Mouse (Mus musculus) testis, postnatal 14 days (tissue): ENCODE data around the gene Dpyd.

ENCODE experiments used
- DNase-seq: peaks from one replicate; pipeline ENCODE4 v3.0.0; 2021; ENCODE audit warnings: low spot score

The Dpyd gene

DNA sequence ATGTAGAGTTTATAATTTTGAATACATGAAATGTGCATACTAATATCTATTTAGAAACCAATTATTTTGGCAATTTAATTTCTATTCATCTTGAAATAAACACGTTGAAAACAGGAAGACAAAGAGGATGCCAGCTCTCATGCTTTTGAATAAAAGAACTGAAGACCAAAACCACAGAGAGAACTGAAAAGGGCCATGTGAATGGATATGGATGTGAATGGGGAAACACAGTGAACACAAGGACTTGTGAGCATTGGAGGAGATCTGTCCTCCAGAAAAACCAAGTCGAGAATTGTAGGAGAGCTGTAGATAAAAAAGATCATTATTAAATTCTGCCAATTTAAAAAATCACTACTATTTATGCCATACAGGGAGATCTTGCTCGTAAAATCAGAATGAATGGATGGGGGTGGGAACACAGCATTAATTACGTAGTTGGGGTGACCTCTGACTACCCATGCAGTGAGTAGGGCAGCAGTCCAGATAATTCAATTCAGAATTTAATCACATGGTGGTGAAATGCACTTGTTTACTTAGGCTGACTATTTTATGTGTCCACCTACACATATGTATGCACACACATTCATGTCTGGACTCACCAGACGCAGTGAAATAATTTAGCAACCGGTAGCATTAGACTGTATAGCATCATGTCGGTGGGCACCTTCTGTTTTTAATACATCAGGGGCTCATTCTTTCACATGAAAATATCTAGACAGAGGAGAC lies 114.3 kb downstream of the Dpyd start:
- DNase-seq, result no peak

DNA sequence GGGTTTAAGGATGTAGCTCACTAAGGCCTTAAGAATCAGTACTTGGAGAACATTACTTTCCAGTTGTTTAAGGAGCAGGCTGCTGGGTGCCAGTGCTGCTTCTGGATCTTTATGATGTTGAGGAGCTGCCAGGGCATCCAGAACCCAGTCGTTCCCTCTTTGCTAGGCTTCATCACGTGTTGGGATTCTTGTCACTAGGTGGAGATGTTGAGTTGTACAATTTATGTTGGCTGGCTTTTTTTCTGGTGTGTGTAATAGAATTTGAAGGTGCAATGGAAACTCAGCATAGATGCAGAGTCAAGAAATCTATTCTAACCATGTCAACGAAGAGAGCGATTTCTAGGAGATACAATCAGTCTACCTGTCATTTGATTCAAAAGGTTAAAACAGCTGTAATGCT lies 118.9 kb downstream of the Dpyd start:
- no peak for DNase-seq

- DNase-seq, result no peak
These were observed 188.3 kb downstream of the Dpyd start for GRCm38 (mm10) chr3:118750269-118750668.

DNA sequence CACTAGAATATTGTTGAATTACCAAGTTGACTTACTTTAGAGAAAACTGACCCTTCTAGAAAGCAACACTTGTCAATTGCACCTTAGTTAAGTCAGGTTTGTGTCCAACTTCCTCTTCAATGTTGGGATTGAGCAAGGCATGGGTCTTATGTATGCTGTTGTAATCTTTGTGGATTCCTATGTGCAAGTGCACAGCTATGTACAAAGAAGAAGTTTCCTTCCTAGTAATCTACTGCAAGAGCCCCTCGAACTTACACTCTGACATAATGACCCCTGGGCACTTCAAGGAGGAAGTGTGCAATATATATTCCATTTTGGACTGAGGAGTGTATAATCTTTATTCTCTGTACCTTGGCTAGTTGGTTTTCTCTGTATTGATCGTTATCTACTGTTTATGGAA lies 191.7 kb downstream of the Dpyd start:
- no peak for DNase-seq

- no peak for DNase-seq
These were observed 194.2 kb downstream of the Dpyd start for GRCm38 (mm10) chr3:118756099-118756498.

GRCm38 (mm10) chr3:118812885-118813284 lies 251.0 kb downstream of the Dpyd start:
- no peak for DNase-seq

GRCm38 (mm10) chr3:118850613-118851527 lies 288.9 kb downstream of the Dpyd start:
- DNase-seq, result no peak

DNA sequence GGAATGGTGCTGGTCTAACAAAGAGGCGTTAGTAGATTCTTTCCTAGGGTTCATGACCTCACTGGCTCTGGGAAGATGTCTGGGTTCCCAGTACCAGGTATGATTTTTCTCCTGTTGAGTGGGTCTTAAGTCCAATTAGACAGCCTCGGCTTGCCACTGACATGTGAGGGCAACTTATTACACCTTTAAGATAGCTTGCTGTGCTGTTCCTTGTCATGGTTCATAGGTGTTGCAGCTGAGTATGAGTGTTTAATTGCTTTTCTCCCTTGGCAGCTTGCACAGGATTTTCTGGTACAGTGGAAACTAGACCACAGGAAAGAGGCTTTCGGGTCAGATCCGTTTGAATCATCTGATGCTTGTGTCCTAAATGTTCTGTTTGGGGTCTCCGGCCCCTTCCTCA lies 290.8 kb downstream of the Dpyd start:
- no peak for DNase-seq

DNA sequence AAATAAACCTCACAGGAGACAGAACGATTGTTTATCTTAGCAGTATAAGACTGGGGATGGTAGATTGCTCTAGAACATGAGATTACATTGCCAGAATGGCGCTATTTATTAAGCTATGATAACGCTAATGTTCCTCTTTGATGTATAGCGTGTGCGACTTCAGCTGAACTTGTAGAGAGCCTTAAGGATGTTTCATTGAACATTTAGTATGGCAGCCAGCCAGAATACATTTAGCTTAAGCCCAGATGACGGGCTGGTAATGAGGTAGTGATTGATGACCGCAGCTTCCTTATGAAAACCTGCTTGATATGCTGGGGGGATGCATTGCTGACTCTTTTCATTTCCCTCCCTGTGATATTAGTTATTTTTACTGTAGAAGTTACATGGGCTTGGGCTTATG lies 293.5 kb downstream of the Dpyd start:
- DNase-seq, result no peak

GRCm38 (mm10) chr3:118869113-118870107 lies 307.5 kb downstream of the Dpyd start:
- no peak for DNase-seq

- DNase-seq, result no peak
These were observed 313.9 kb downstream of the Dpyd start for GRCm38 (mm10) chr3:118875871-118876270.

DNA sequence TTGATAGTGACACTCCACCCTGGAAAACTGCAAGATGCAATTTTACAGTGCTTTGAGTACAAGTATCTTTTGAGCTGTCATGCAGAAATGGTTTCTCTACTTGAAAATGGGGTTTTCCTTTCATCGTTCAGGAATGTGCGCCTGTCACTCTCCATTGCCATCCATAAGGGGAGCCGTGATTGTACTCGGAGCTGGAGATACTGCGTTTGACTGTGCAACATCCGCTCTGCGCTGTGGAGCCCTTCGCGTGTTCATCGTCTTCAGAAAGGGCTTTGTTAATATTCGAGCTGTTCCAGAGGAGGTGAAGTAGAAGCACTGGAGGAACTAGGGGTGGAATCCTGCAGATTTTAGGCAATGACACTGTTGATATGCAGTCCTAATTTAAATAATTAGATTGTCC lies 337.1 kb downstream of the Dpyd start:
- no peak for DNase-seq

DNA sequence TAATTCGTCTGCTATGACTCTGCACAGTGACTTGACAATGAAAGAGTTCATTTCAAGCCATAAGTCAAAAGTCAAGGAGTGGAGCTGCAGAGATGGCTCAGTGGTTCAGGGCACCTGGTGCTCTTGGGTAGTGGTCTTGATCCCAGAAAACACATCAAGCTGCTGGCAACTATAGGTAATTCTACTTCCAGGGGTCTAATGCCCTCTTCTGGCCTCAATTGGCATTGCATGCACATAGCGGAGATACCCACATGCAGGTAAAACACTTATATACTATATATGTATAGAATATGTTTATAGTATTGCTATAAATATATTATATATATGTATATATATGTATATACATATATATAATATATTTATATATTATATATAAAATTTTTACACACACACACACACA lies 429.4 kb downstream of the Dpyd start:
- no peak for DNase-seq

DNA sequence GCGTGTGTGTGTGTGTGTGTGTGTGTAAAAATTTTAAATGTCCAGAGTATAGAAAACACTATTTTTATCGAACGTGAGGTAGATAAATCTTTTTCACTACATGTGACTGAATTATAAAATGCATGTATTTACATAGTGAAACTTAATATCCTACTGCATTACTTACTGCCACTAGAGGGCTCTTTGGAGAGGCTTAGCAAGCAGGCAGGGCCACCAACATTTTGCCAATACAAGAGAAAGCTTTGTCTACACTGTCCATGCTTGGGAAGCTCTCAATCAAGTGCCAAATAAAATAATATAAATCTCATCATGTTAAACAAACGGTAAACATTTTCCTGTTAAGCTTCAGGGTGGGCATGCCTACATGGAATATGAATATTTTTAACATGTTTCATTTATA lies 429.9 kb downstream of the Dpyd start:
- no peak for DNase-seq

GRCm38 (mm10) chr3:119021255-119021654 lies 459.3 kb downstream of the Dpyd start:
- DNase-seq, result no peak

DNA sequence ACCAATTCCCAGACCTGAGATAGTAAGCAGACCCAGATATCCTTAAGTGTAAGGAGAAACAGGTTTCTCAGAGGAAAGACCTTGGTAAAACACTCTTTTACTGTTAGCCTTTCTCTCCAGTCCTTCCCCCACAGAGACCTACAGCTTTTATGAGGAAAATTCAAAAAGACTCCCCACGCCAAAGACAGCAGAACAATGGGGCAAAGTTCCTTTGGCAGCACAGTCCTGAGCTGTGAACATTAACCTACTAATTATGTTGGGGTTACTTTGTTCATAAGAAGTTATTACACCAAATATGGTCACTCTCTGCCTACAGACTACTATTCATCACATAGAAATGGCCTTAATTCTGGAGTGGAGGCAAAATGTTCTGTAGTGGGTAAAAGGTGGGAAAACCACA lies 480.7 kb downstream of the Dpyd start:
- DNase-seq, result no peak

GRCm38 (mm10) chr3:119056144-119056543 lies 494.2 kb downstream of the Dpyd start:
- DNase-seq, result no peak

GRCm38 (mm10) chr3:119063214-119063613 lies 501.3 kb downstream of the Dpyd start:
- no peak for DNase-seq

DNA sequence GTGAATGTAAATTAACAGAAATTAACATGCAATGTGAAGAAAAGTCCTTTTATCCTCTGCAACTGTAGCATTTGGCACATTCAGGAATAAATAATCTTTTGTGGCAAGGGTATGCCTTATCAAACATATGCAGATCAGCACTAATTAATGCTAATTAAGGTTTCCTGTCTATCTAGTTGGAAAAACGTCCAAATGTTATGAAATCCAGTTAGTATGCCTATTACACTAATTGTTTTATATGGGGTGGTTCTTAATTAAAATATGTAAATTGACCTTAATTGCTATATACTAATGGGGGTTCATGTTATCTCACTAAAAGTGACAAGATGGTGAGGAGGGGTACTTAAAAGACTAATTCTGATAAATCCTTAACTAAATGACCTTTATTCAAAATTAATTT lies 501.7 kb downstream of the Dpyd start:
- DNase-seq, result no peak

GRCm38 (mm10) chr3:119064746-119065145 lies 502.8 kb downstream of the Dpyd start:
- no peak for DNase-seq

DNA sequence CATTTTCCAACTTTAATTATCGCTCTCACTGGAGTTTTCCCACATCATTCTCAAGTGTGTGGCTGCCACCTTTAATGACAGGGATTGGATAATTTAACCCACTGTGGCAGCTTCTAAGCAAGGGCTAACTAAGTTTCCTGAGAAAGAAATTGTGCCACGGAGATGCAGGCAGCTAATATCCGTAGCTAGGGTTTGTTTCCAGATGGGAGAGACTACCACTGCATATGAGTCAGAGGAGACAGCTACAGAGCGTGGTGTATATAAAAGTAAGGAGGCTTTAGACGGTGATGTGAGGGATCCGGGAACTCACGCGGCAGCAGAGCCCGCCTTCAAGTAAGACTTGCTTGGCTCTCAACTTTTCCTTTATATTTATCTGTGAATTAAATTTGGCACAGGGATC lies 505.3 kb downstream of the Dpyd start:
- no peak for DNase-seq

DNA sequence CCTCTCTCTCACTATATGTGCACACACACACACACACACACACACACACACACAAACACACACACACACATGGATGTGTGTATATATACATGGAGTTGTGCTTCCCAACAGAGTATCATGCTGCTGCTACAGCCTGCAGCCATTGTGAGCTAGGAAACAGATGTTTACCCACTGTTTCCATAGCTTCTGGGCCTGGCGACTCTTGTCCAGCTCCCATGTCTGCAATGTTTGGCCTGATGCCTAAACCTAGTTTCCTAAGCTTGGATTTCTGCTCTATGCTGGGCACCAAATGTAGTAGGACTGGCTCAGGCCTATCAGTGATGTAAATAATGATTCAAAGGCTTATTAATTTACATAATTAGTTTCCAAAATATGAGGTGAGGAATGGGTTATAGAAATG lies 524.7 kb downstream of the Dpyd start:
- no peak for DNase-seq
